Mouse (Mus musculus) skeletal muscle tissue, adult 2 months (tissue): ENCODE results near the gene Fam124b.

Experiments
- DNase-seq: peaks from one replicate; pipeline ENCODE4 v3.0.0-alpha.2; 2012; ENCODE audit warnings: low read depth, low spot score

Gene Fam124b

DNA sequence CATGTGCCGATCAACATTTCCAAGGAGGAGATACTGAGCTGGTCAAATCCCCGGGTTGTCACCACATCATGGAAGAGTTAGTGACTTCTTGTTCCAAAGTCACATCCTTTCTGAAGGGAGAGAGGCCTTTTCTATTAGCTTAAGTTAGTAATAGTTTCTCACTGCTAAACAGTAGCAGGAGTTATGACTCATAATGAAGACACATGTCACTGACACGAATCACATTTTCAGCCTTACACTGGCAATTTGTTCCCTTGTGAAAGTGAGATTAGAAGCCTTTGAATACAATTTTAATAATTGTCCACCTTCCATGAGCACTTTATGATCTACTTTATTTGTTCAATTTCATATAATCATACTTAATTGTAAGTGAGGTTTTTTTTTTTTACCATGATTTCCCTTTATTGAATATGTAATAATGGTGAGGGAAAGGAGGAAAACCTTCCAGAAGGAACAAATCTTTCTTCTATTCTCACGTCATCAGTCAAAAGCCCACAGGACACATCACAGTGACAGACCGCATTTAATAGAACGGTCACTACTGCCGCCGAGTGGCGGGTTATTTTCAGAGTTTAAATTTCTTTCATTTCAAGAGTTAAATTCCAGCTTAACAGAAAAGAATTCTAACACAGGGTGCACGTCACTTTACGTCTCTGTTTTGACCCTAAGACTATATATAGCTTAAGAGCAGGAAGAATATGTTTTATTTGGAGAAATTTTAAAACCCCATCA is 40.5 kb downstream of the Fam124b start:
- no peak for DNase-seq

- DNase-seq = no peak
These were observed 50.6 kb downstream of the Fam124b start for GRCm38 (mm10) chr1:80167706-80168105.

DNA sequence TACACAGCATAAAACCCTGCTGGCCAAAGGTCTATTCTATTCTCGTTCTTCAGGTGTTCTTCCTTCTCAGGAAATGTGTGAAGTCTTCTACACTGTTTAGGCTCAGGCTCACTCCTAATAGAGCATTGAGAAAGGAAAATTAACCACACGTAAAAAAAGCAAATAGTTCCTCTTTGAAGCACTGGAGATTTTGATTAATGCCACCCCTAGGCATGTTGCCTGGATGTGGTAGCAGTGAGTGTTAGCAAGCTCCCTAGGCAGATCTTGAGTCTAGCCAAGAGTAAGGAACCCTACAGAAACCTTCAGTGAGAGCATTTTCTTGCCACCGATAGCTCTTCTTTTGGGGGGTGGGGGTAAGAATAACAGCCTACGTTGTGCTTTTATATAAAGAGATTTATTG is 51.7 kb downstream of the Fam124b start:
- DNase-seq = no peak

- no peak for DNase-seq
These were observed 52.9 kb downstream of the Fam124b start for GRCm38 (mm10) chr1:80165391-80165790.

GRCm38 (mm10) chr1:80162943-80163342 is 55.3 kb downstream of the Fam124b start:
- DNase-seq = no peak

- no peak for DNase-seq
These were observed 58.7 kb downstream of the Fam124b start for GRCm38 (mm10) chr1:80159586-80159985.

DNA sequence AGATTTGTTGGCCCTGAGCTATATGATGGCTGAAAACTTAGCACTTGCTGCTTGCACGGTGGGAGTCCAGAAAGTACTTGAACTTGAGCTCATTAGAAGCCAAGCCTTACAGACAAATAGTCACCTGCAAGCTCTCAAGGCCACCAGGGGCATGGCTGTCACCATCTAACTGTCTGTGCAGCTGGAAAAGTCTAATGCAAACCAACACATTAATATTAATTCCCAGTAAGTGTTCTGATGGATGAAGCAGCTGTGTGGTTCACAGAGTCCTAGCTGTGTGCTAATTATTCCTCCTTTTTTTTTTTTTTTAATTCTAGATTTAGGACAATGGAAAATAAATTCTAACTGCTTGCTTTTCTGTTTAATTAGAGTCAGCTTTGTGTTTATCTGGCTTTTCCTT is 63.4 kb downstream of the Fam124b start:
- DNase-seq = no peak

DNA sequence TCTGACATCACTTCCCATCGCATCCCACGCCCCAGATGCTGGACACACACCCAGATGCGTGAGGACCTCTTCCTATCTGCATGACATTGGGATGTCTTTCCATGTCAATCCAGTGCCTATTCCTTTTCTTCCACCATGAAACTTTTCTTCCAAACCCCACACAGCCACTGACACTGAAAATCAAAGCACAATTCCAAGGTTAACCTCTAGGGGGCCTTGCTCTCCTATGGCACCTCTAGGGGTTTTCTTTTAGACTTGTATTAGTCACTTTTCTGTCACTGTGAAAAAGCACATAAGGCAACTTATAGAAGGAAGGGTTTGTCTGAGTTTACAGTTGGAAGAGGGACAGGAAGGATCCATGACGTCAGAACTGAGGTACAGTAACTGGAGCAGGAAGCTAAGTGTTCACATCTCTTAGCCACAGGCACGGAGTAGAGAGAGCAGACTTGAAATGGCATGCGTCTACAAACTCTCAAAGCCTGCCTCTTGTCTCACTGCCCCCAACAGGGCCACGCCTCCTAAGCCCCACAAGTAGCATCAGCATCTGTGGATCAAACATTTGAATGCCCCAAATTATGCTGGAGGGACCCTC is 65.1 kb downstream of the Fam124b start:
- DNase-seq = no peak

DNA sequence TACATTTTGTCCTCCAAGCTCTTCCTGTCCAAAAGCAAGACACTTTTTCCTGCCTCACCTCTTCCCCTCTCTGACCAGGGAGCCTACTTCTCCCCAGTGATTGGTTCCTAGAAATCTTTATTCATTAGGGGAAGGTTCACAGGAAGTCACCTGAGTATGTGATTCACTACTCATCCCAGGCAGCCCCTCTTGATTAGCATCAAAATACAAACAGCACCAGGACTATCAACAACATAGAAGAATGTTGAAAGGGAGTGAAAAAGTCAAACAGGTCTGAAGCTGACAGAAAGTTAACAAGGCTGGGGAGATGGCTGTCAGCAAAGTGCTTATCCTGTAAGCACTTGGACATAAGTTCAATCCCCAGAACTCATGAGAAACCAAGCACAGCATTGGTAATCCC is 67.6 kb downstream of the Fam124b start:
- DNase-seq = no peak
